Mouse (Mus musculus): ENCODE measurements at regions not wholly inside any gene's neighbourhood (a gene's known extent, or its start where the extent isn't known, plus 50 kb on each side); places are given as distances from the start of the nearest gene placed in this dataset.
"Not testable (repeated sequence)": the region's sequence is repeated elsewhere in the genome, so short reads cannot be mapped to it uniquely, and the experiment has no call there.

GRCm38 (mm10) chrX:50602881-50603280 lies 174.6 kb upstream of the Olfr1324 start:
- peak in 1 of 2 experiments; percentile 90 for DNase-seq (ENCODE audit: low spot score in 2 of 2)

DNA sequence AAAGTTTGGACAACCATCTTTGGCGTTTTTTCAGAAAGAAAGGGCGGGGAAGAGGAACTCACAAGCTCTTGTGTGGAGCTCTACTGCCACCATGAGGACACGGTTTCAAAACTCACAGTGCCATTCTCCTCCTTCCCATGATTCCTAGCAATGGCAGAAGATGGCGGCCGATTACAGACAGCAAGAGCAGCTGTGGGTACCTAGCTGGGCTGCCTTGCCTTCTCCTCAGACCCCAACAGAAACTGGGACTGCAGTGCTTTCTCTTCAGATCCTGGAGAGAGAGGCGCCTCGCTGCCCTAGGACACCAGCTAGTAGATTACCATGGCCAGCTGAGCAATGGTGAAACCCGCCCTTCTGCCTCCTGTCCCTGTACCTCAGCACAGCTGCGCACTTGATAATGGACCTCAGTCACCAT lies 174.2 kb upstream of the Olfr1324 start:
- peak in 1 of 2 experiments; percentile 56 for DNase-seq (ENCODE audit: low spot score in 2 of 2)

DNA sequence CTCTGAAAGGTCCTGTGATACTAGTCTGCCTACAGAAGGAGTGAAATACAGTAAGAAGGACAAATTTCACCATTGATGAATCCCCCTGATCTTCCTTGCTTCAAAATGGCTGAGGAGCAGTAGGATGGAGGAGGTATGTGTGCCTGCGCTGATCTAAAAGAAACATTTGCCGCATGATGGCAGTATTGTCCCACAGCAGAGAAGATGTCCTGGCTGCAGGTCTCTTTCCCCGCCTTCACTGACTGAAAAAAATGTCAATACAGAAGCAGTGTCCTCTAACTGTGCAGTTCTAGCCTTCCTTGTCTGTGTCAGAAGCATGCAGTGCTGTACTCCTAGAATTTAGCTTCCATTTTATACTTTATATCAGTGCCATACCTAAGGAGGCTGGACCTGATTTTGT lies 172.0 kb upstream of the Olfr1324 start:
- peak in 1 of 2 experiments; percentile 87 for DNase-seq (ENCODE audit: low spot score in 2 of 2)

DNA sequence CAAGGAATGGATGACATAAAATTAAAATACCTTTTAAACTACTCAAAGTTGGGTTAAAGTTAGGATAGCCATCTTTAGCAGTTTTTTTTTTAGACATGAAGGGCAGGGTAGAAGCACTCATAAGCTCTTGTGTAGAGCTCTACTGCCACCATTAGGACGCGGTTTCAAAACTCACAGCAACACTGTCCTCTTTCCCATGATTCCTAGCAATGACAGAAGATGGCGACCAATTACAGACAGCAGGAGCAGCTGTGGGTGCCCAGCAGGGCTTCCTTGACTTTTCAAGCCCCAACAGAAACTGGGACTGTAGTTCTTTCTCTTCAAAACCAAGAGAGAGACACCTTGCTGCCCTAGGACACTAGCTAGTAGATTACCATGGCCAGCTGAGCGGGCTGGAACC lies 171.5 kb upstream of the Olfr1324 start:
- DNase-seq (ENCODE audit: low spot score in 2 of 2): peak in 1 of 2 experiments; percentile 80

DNA sequence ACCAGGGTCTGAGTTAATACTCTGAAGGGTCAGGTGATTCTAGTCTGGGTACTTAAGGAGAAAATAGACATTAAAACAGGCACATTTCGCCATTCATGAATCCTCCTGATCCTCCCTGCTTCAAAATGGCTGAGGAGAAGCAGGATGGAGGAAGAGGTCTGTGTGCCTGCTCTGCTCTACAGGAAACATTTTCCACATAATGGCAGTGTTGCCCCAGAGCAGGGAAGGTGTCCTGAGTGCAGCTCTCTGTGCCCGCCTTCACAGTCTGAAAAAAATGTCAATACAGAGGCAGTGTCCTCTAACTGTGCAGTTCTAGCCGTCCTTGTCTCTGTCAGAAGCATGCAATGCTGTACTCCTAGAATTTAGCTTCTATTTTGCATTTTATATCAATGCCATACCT lies 169.3 kb upstream of the Olfr1324 start:
- not testable (repeated sequence) for DNase-seq (ENCODE audit: low spot score in 2 of 2)

DNA sequence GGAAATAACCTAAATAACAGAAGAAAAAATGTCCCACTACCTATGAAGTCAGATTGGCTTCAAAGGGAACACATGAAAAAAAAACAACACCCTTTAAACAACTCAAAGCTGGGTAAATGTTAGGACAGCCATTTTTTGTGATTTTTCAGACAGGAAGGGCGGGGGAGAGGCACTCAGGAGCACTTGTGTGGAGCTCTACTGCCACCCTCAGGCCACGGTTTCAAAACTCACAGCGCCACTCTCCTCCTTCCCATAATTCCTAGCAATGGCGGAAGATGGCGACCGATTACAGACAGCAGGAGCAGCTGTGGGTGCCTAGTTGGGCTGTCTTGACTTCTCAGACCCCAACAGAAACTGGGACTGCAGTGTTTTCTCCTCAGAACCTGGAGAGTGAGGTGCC lies 168.8 kb upstream of the Olfr1324 start:
- peak in 1 of 2 experiments; percentile 72 for DNase-seq (ENCODE audit: low spot score in 2 of 2)

GRCm38 (mm10) chrX:50594976-50595375 lies 166.7 kb upstream of the Olfr1324 start:
- not testable (repeated sequence) for DNase-seq (ENCODE audit: low spot score in 2 of 2)

GRCm38 (mm10) chrX:50591477-50591876 lies 163.2 kb upstream of the Olfr1324 start:
- DNase-seq (ENCODE audit: low spot score in 2 of 2): no peak

DNA sequence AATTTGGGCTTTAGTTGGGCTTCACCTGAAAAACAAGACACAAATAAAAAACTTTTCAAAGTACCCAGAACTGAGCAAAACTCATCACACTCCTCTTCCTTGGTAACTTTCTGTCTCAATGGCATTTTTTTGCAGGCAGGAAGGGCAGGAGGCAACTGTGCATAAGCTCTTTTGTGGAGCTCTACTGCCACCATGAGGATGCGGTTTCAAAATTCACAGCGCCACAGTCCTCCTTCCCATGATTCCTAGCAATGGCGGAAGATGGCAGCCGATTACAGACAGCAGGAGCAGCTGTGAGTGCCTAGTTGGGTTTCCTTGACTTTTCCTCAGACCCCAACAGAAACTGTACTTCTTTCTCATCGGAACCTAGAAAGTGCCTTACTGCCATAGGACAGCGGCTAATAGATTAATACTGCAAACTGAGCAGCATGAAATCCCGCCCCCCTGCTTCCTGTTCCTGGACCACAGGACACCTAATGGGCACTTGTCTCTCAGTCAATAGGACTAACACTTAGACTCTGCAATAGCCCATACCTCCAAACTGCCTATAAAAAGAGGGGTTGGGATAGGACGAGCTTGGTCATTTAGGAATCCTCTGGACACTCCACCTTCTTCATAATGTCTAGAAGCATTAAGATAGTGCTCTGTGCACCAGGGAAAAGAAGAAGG lies 162.5 kb upstream of the Olfr1324 start:
- DNase-seq (ENCODE audit: low spot score in 2 of 2): peak in 1 of 2 experiments; percentile 73

DNA sequence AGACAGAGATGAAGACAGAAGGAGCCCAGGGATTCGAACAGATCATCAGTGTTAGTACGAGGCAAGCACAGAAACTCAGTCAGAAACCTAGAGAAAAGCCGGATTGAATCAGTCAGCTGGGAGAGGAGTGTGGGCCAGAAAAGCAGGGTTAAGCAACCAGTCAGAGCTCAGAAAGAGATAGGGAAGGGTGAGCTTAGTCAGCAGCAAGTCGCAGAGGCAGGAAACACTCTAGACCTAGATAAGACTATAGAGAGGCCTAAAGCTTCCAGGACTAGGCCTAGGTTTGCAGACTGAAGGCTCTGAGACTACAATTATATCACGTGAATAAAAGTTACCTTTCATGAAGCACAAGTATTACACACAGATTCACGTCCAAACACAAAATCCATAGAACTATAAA lies 160.6 kb upstream of the Olfr1324 start:
- no peak for DNase-seq (ENCODE audit: low spot score in 2 of 2)

- peak in 1 of 2 experiments; percentile 26 for DNase-seq (ENCODE audit: low spot score in 2 of 2)
Observed at GRCm38 (mm10) chrX:50583741-50584580, 155.7 kb upstream of the Olfr1324 start.

- peak in 1 of 2 experiments; percentile 55 for DNase-seq (ENCODE audit: low spot score in 2 of 2)
Observed at GRCm38 (mm10) chrX:50580200-50580599, 151.9 kb upstream of the Olfr1324 start.

- DNase-seq (ENCODE audit: low spot score in 2 of 2): peak; percentile 4 to 77
Observed at GRCm38 (mm10) chrX:50576824-50577223, 148.5 kb upstream of the Olfr1324 start.

DNA sequence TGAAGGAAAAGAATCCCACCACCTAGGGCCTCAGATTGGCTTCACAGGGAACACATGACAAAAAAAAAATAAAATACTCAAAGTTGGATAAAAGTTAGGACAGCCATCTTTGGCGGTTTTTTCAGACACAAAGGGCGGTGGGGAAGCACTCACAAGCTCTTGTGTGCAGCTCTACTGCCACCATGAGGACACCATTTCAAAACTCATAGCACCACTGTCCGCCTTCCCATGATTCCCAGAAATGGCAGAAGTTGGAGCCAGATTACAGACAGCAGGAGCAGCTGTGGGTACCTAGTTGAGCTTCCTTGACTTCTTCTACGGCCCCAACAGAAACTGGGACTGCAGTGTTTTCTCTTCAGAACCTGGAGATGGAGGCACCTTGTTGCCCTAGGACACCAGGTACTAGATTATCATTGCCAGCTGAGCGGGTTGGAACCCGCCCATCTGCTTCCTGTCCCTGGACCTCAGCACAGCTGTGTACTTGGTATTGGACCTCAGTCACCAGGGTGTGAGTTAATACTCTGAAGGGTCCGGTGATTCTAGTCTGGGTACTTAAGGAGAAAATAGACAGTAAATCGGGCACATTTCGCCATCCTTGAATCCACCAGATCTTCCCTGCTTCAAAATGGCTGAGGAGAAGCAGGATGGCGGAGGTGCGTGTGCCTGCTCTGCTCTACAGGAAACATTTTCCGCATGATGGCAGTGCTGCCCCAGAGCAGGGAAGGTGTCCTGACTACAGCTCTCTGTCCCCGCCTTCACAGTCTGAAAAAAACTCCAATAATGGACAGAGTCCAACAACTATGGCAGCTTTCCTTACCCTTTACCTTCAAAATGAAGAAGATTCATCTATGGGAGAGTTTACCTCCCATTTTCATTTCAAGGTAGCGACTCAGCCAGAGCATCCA lies 144.1 kb upstream of the Olfr1324 start:
- peak in 1 of 2 experiments; percentile 78 for DNase-seq (ENCODE audit: low spot score in 2 of 2)

DNA sequence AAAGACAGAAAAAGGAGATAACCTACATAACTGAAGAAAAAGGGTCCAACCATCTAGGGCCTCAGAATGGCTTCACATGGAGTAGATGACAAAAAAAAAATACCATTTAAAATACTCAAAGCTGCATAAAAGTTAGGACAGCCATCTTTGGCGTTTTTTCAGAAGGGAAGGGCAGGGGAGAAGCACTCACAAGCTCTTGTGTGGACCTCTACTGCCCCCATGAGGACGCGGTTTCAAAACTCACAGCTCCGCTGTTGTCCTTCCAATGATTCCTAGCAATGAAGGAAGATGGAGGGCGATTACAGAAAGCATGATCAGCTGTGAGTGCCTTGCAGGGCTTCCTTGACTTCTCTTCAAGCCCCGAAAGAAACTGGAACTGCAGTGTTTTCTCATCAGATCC lies 140.8 kb upstream of the Olfr1324 start:
- peak in 1 of 2 experiments; percentile 59 for DNase-seq (ENCODE audit: low spot score in 2 of 2)

DNA sequence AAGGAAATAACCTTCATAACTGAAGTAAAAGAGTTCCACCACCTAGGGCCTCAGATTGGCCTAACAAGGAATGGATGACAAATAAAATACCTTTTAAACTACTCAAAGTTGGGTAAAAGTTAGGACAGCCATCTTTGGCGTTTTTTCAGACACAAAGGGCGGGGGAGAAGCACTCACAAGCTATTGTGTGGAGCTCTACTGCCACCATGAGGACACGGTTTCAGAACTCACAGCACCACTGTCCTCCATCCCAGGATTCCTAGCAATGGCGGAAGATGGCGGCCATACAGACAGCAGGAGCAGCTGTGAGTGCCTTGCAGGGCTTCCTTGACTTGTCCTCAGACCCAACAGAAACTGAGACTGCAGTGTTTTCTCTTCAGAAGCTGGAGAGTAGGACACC lies 138.0 kb upstream of the Olfr1324 start:
- peak in 1 of 2 experiments; percentile 72 for DNase-seq (ENCODE audit: low spot score in 2 of 2)

GRCm38 (mm10) chrX:50565031-50565430 lies 136.7 kb upstream of the Olfr1324 start:
- DNase-seq (ENCODE audit: low spot score in 2 of 2): not testable (repeated sequence)

DNA sequence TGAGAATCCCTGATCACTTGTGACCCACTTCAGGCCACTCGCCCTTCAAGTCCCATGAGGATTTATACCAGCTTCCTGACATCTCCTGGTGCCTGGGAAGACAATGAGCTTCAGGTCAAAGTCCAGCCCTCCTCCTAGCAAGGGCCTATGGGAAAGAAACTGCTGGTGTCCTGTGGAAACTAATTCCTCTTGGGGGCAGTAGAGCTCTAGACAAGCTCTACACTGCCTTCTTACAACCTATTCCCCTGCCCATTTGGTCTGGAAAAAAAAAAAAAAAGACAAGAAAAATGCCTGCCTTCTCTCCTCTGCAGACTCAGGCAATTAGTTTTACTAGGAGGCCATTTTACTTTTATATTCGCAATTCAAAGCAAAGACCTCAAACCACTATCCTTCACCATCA lies 132.6 kb upstream of the Olfr1324 start:
- no peak for DNase-seq (ENCODE audit: low spot score in 2 of 2)

GRCm38 (mm10) chrX:50550297-50550696 lies 122.0 kb upstream of the Olfr1324 start:
- DNase-seq (ENCODE audit: low spot score in 2 of 2): peak in 1 of 2 experiments; percentile 61

- peak in 1 of 2 experiments; percentile 79 for DNase-seq (ENCODE audit: low spot score in 2 of 2)
Observed at GRCm38 (mm10) chrX:50549713-50550112, 121.4 kb upstream of the Olfr1324 start.

DNA sequence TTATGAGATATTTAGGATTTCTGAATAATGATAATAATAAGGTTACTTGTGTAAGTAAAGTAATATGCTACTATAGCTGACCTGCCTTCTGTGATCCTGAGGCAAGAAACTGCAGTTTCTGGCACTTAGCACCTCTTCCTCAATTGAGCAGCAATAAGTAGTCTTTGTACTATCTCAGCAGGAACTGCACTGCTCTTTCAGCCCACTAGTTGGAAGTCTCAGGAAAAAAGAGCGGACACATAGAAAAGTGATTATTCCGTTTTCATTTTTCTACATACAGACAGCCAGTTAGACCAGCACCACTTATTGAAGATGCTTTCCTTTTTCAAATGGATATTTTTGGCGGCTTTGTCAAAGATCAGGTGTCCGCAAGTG lies 109.5 kb upstream of the Olfr1324 start:
- not testable (repeated sequence) for DNase-seq (ENCODE audit: low spot score in 2 of 2)
